Comparison of ENCODE assay signal across 25 mouse cellular contexts in genomic region chr12:55357303-55357702, GRCm38 (mm10).
"Had no signal": no experiment of that assay in that cellular context is flagged by ENCODE, and none has a peak within 500 bp of the region (broad histone marks: within the 10 kb centered on the region; RNA-seq: fewer than 3 reads in every experiment).

No protein-coding gene starts in this region.

- H3K36me3 ChIP-seq: embryonic facial prominence, embryonic 10.5 days; embryonic facial prominence, embryonic 12.5 days; embryonic facial prominence, embryonic 13.5 days; embryonic facial prominence, embryonic 15.5 days; forebrain, embryonic 10.5 days; forebrain, embryonic 12.5 days; forebrain, embryonic 15.5 days had no signal

- H3K9me3 ChIP-seq: embryonic facial prominence, embryonic 10.5 days; embryonic facial prominence, embryonic 12.5 days; embryonic facial prominence, embryonic 13.5 days; embryonic facial prominence, embryonic 15.5 days; forebrain, embryonic 10.5 days; forebrain, embryonic 12.5 days; forebrain, embryonic 13.5 days; forebrain, embryonic 15.5 days had no signal

- H3K27ac ChIP-seq: embryonic facial prominence, embryonic 10.5 days; embryonic facial prominence, embryonic 12.5 days; embryonic facial prominence, embryonic 13.5 days; embryonic facial prominence, embryonic 15.5 days; forebrain, embryonic 10.5 days; forebrain, embryonic 12.5 days; forebrain, embryonic 13.5 days; forebrain, embryonic 15.5 days; gastrocnemius, adult 2 months; heart, adult 2 months had no signal

- H3K4me1 ChIP-seq: embryonic facial prominence, embryonic 12.5 days; forebrain, embryonic 10.5 days; forebrain, embryonic 12.5 days; forebrain, embryonic 13.5 days; forebrain, embryonic 15.5 days had no signal

- H3K4me3 ChIP-seq: embryonic facial prominence, embryonic 10.5 days; embryonic facial prominence, embryonic 12.5 days; embryonic facial prominence, embryonic 13.5 days; embryonic facial prominence, embryonic 15.5 days; erythroblast, embryonic 14.5 days; forebrain, embryonic 10.5 days; forebrain, embryonic 12.5 days; forebrain, embryonic 13.5 days; forebrain, embryonic 15.5 days; gastrocnemius, adult 2 months; heart, adult 2 months had no signal

- DNase-seq: cerebellum, adult 8-10 months; cerebellum, adult 9-10 months; cerebellum, adult 9-11 months; cerebellum, postnatal 10 days; cerebellum, postnatal 14 days; cerebellum, postnatal 25 days; cerebellum, postnatal 36 days; embryo, embryonic 11 days; forebrain, postnatal 0 days; gastrocnemius, adult 2 months; gastrocnemius, postnatal 10 days; gastrocnemius, postnatal 14 days; gastrocnemius, postnatal 25 days; heart, adult 11 months; heart, adult 18-20 months; heart, adult 2 months had no signal

- H3K27me3 ChIP-seq: embryonic facial prominence, embryonic 12.5 days; embryonic facial prominence, embryonic 13.5 days; embryonic facial prominence, embryonic 15.5 days; forebrain, embryonic 12.5 days; forebrain, embryonic 13.5 days; forebrain, embryonic 15.5 days had no signal

- H3K9ac ChIP-seq: embryonic facial prominence, embryonic 12.5 days; embryonic facial prominence, embryonic 13.5 days; embryonic facial prominence, embryonic 15.5 days; forebrain, embryonic 12.5 days; forebrain, embryonic 13.5 days; forebrain, embryonic 15.5 days; forebrain, postnatal 0 days had no signal
